Mouse (Mus musculus): ENCODE measurements at regions not wholly inside any gene's neighbourhood (a gene's known extent, or its start where the extent isn't known, plus 50 kb on each side); places are given as distances from the start of the nearest gene placed in this dataset.
"Not testable (repeated sequence)": the region's sequence is repeated elsewhere in the genome, so short reads cannot be mapped to it uniquely, and the experiment has no call there.

GRCm38 (mm10) chr13:115911524-115912459 is 397.7 kb downstream of the Isl1 start:
- ATAC-seq = no peak

DNA sequence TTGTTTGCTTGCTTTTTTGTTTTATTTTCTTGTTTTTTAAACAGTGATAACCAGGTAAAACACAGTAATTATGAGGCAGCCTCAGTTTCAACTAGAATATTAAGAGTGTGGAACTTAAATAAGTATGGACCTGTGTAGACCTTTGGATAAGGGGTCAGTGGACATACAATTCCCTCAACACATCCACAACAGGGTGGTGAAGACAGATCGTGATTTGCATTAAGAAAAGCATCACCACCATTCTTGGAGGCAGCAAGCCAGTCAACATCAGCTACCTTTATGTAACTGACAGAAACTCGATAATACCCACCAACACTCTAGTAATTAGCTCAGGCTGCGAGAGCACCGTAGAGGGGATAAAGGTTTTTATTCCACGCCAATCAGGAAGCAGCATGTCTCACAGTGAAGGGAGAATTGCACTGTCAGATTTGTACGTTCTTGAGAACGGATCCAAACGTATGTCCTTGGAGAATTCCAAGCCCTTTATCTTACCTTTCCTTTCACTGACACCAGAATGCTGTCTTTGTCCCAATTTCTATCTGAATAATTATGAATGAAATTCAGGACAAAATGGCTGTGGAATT is 398.5 kb downstream of the Isl1 start:
- ATAC-seq = no peak

DNA sequence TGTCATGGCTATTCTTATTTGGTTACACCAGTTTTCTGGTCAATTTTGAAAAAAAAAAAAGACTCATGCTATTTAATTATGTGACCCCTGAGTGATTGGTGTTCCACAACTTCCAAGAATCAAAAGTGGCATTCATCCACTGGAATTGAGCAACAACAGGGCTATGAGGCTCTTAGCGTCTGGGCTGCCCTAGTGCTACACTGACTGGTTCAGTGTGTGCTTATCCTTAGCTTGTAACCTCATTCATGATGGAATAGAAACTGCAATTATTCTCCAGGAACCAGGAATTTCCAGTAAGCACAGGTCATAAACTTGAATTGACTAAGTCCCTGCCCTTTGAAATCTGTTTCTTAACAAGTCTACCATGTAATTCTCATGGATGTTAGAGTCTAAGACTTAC is 428.9 kb downstream of the Isl1 start:
- no peak for ATAC-seq

GRCm38 (mm10) chr13:115860480-115860879 is 449.0 kb downstream of the Isl1 start:
- ATAC-seq = no peak

- ATAC-seq = no peak
These were observed 452.9 kb downstream of the Isl1 start for GRCm38 (mm10) chr13:115856632-115857031.

DNA sequence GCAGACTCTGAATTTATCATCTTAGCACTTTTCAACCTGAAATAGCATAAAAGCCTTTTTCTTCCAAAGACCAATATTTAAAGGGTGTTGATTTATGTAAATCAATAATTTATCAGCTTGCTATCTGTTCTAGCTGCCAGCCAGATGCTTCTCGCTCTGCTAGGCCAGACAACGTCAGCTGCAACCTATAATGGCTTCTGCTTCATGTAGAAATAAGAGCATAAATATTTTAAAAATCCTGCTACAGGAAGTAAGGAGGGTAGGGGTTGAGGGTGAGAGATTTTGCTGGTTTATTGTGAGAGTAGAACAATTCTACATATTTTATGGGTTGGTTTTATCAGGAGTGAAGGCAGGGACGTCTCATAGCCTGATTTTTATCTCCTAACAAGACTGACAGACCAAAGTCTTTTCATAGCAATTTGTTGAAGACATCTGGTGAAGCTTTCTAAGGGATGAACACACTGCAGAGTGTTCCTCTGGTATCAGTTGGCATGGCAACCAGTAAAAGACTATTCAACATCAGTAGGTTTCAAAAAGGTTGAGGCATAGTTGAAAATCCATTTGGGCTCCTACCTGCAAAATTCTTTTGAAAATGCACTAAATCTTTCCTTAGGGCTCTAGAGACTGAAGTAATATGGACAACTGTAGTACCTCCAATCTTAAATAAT is 456.7 kb downstream of the Isl1 start:
- ATAC-seq = no peak

DNA sequence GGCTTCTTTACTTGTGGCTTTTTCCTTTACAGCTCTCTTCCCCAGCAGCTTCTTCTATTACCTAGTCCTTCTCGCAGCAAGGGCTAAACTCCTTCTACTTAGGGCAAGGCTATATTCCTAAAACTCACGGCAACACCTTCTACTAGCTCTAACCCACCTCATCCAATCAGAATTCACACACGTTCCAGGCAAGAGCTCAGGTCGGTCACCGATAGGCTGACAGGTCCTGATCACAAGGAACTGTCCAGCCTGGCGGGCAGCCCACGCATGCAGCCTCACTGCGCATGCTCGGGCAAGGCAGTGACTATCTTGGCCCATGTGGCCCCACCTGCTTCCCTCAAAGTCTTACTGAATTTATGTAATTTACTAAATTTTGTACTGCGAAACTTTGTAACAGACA is 466.4 kb downstream of the Isl1 start:
- no peak for ATAC-seq

DNA sequence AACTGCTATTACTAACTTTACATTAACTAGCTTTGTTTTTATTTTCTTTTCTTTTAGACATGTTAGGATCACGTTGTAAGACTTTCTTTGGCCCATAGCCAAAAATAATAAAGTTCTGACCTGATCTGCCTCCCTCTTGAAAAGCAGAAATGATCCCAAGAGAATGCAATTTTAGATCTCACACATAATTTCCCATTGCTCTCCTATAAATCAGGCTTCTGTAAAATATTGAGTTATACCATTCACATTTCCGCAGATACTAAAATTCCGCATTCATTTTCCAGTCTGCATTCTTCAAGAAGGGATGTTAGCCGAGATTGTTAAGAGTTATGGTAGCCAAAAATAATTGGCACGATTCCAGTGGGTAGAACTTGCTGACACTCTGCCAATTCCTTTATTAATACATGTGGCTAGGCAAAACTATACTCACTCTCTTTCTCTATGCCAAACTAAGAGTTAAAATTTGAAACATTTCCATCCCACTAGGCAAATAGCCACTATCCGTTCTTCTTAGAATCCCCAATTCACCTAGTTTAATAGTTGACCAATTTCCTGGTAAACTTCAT is 473.2 kb downstream of the Isl1 start:
- no peak for ATAC-seq

DNA sequence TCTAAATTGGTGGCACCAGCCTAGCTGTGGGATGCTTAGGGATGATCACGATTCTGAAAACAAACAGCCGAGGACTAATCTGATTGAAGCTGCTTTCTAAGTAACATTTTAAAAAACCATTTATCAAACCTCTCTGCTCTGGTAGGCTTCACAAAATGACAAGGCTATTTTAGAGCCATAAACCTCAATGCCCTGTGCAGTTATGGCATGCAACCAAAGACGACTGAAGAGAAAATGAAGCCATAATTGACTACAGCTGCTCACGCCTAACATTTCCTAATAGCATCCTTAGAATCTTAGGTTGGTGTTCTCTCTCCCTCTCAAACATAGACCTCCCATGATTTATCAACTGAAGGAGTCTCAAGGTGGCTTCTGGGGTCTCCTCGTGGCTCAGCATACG is 484.3 kb downstream of the Isl1 start:
- ATAC-seq = no peak

- no peak for ATAC-seq
These were observed 487.0 kb downstream of the Isl1 start for GRCm38 (mm10) chr13:115822527-115822926.

GRCm38 (mm10) chr13:115814211-115814610 is 495.3 kb downstream of the Isl1 start:
- ATAC-seq = no peak

- no peak for ATAC-seq
These were observed 510.2 kb downstream of the Isl1 start for GRCm38 (mm10) chr13:115799294-115799693.

DNA sequence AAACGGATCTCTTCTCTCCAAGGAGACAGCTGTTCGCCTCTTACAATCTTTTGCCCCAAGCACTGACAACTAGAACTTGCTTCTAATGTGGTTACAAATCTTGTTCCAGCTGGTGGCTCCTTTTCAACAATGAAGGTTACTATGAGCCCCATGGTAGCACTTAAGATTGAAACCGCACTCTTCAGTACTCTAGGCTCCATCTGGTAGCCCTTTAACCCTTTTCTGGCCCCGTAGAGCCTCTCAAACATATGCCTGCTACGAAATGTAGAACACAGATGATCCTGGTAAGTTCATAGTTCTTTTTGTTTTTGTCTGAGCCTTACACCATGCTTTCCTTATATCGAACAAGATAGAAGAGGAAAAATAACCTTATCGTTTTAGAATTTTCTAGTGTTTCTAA is 558.2 kb downstream of the Isl1 start:
- ATAC-seq = no peak

GRCm38 (mm10) chr13:115742080-115742479 is 567.4 kb downstream of the Isl1 start:
- not testable (repeated sequence) for ATAC-seq

GRCm38 (mm10) chr13:115727986-115728385 is 581.5 kb downstream of the Isl1 start:
- ATAC-seq = no peak

DNA sequence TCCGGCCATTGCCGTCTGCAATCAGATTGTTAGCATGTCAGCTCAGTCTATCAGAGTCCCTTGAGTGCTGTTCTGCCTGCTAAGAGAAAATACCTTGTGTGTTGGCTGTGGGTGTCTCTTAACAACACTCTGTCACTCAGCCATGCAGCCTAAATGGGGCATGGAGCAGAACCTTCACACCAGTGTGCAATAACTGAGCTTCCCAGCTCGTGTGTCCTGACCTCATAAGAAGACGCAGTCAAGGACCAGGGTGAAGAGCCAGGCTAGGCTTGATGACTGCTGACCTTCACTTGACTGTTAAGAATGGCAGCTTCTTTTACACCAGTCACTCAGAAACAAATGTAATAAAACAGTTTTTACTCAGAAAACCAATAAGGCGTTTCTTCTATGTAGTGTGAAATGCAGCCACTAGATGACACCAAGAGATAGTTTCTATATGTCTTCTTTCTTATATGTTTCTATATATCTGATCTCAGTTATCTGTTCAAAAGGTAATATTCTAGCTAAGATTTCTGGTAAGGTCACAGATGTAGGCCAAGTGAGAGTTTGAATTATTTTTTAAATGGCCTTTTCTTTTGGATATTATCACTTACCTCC is 584.0 kb downstream of the Isl1 start:
- ATAC-seq = no peak

DNA sequence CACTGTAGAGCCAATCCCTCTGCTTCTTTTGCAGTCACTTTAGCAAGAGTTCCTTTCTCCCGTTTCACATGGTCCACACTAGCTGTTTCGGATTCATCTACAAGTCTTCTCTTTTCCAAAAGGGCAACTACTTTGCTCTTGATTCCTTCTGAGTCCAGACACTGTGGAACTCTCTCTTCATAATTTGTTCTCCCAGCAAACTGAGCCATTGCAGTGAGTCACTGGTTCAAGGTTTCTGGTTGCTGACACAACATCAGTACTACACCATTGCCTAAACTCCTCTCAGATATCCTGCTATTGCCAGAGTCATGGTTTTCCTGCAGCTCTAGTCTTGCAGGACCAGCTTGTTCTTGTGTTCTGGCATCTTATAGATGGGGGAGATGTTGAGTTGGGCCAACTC is 590.2 kb downstream of the Isl1 start:
- no peak for ATAC-seq

- no peak for ATAC-seq
These were observed 590.6 kb downstream of the Isl1 start for GRCm38 (mm10) chr13:115718859-115719258.

- ATAC-seq = no peak
These were observed 594.4 kb upstream of the Itga1 start for GRCm38 (mm10) chr13:115696197-115696596.

DNA sequence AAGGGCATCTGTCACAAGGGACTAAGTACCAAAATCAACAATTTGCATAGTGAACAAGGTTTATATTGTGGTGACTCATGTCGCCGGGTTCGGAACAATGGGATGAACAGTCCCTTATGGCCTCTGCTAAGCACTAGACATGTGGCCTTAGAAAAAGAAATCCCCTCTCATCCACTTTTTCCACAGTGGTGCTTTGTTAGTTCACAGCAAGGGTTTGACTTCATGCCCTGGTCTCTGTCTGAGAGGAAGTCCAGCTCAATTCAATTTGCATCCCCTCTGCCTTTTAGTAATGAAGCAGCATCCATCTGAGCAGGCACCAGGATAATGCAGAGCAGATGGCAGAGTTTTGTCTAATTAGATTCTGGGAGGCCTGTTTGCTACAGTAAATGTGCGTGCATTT is 585.7 kb upstream of the Itga1 start:
- ATAC-seq = no peak

DNA sequence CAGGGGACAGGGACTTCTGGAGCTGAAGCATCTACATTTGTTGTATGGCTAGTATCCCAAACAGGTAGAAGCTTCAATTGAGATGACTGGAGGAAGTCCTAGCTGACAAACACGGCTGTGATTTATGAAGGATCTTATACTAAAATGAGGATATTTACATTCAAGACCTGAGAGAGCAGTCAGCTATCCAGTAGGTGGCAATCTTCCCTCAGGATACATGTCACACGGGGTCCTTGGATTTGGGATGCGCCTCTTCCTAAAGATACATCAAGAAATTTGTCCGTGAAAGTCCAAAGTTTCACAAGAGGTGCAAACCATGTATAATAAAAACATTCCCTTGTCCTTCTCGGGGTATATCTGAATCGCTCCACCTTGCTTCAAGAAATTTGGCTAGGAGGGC is 577.8 kb upstream of the Itga1 start:
- ATAC-seq = no peak

- ATAC-seq = no peak
These were observed 575.1 kb upstream of the Itga1 start for GRCm38 (mm10) chr13:115676836-115677235.

- no peak for ATAC-seq
These were observed 572.0 kb upstream of the Itga1 start for GRCm38 (mm10) chr13:115673729-115674128.

Data from inflammation-experienced regulatory T-cells, adult 6 months (primary cell).